Mouse (Mus musculus) cerebellum, adult 11 months (tissue): ENCODE data around the gene Mybph.

ENCODE experiments used
- DNase-seq: peaks from one replicate; pipeline ENCODE4 v3.0.0; 2022

The Mybph gene

DNA sequence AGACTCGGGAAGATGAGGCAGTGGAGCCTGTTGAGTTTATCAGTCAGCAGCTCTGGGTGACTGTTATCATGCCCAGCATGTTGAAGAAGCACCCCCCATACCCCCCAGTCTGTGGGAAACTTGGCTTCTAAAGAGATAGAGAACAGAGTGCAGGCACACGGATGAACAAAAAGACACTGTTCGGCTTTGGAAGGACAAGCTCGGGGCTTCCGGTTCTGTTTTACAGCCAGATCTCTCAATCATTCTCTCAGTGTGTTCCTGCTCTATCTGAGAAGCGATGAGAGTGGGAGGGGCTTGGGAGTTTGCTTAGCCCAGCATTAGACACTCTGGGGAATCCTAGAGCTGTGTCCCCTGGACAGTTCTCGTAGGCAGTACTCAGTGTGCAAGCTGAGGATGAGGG lies 20.2 kb downstream of the Mybph start:
- DNase-seq: no peak

DNA sequence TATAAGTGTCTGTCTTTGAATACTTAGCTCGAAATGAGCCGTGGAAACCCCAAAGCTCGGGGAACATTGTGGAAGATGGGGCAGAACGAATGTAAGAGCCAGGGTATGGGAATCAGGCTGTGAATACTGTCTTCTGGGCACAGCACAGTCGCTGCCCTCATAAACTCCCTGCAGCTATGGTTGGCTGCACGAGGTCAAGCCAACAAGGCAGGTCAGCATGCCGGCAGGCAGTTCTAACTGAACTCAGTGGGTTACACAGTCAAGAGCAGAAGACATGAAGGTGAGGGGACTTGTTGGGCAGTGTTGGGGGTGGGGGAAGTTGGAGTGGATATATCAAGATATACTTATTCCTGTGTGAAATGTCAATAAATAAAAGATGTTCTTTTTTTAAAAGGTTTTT lies 21.8 kb downstream of the Mybph start:
- no peak for DNase-seq

DNA sequence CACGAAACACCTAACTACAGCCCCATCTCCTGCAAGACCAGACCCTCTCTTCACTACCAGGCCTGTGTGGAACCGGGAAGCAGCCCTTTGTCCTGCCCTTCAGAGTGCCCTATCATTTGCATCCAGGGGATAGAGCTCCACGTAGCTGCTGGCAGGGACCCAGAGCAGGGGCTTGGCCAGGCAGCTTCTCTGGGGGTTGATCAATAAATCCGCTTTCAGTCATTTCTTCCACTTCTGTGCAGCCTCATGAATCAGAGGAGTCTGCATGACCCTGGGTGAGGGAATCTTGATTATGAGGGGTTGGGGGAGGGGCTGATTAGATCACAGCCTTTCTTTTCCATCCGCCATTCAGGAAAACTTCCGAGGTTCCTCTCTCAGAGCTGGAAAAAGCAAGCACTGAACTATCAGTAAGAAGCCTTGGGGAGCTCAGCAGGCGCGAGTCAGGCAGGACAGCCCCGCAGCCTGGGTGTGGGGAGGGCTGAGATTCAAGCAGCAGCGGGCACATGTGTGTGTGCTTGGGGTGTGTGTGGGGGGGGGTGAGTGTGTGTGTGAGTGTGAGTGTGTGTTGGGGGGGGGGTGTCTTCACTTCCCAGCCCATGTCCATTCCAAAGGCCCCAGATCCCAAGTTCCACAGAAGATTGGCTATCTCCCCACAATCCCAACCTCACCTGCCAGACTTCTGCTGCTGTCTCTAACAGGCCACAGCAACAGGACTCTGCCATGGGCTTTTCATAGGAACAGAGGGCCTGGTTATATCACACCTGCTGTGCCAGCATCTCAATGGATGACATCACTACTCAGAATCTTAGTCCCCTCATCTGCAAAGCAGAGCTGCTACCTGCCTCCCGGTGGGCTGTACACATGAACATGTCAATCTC lies 22.7 kb downstream of the Mybph start:
- DNase-seq: no peak

DNA sequence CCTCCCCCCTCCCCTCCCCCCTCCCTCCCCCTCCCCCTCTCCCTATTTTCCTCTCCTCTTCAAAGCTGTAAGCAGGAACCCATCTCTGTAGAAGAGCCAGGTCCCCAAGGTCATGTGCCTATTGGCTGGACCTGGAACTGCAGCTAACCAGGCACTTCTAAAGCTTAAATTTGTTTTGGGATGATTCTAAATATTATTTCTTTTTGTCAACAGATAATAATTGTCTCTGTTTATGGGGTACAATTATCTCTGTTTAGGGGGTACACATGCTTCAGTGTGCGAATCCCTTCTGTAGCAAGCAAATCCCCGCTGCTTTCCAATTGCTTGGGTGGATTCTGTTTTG lies 23.4 kb downstream of the Mybph start:
- no peak for DNase-seq

DNA sequence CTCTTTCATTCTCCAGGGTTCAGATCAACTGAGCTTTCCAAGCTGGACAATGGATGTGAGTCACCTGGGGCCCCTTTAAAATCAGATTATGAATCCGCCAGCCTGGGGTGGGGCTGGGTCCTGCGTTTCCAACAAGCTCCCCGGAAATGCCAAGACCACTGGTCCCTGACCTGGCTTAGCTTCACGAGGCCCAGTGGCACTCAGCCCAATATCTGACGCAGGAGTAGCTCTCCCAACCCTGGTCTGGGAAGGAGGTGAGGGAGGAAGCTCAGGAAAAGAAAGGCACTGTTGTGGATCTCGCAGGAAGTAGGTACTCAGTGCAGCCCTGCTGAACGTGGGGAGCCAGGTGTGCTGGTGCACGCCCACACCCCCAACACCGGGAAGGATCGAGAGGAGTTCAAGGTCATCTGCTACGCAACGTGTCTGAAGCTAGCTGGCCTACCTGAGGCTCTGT lies 23.8 kb downstream of the Mybph start:
- DNase-seq: no peak

DNA sequence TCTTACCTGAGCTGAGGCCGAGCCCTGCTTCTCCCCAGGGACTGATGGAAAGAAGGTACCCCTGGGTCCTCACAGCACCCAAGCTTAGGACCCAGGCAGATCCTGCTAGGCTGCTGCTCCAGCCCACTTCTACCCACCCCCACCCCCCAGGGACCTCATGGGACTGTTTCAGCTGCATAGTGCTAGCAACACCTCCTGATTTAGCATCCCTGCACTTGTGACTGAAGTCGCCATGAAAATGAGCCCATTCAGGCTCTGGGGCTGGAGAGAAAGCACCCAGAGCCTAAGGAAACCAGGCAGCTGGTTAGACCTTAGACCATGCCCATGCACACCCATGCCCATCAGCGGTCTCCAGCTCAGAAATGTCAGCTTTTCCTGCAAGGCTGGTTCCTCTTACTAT lies 24.7 kb downstream of the Mybph start:
- DNase-seq: no peak

DNA sequence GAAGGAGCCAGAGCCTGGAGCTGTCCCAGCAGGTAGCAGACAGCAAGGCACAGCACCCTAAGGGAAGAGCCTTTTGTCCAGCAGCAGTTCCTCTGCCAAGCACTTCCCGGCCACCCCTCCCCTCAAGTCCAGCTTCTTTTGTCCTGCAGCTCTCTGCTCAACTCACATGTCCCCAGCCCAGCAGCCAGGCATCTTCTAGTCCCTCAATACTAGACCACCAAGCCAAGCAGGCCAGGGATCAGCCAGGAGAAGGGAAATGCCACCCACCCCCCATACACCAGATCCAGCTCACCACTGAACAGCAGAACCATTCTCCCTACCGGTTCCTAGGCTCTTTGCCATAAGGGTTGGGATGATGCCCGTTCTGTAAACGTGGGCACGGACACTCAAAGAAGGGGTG lies 26.4 kb downstream of the Mybph start:
- DNase-seq: no peak

DNA sequence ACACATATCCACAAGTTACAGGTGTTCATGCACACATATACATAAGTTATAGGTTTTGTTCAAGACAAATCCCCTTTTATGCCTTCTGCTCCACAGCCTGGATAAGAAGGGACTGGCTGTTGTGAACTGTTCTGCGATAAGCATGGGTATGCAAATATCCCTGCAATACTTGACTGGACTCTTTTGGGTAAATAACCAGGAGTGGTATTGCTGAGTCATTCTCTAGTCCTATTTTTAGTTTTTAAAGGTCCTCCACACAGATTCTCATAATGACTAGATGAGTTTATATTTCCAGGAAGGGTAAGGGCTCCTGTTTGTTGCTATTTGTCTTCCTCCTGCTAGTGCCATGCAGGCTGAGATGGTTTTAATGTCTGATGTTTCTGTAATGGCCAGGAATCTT lies 27.9 kb downstream of the Mybph start:
- DNase-seq: no peak

DNA sequence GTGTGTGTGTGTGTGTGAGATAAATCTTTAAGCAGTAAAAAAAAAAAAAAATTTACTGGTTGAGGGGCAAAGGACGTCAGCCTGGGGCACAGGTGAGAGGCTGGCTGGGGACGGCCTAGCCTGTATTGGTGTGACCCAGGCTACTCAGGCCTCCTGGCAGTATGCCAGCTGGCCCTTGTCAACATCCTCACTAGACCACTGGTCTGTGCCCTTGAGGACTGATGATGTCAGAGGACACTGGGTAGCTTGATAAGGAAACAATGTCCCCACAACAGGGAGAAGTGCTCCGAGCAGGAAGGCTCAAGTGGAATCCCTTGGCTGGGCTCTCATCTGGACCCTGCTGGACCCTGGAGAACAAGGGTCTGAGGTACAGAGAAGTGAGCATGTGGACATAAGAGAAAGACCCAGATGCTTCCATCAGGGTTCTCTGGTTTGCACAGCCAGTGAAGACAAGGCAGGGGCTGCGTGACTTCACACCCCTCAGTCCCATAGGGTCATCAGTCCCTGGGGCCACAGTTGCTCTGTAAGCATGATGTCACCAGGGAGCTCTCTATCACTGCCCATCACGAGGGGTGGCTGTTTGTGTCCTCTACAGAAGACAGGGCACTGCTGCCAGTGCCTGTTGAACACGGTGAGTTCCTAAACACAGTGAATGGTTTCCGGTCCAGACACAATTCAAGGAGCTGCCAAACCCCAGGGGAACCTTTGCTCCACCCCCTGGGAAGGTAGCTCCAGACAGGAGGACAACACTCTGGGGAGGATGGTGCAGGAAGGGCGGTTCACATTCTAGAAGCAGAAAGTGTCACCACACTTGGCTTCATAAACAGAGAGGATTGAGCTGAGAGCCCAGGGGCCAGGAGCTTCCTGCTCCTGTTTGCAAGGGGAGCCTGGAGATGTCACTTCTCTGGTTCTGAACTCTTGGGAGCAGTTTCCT lies 29.1 kb downstream of the Mybph start:
- no peak for DNase-seq

DNA sequence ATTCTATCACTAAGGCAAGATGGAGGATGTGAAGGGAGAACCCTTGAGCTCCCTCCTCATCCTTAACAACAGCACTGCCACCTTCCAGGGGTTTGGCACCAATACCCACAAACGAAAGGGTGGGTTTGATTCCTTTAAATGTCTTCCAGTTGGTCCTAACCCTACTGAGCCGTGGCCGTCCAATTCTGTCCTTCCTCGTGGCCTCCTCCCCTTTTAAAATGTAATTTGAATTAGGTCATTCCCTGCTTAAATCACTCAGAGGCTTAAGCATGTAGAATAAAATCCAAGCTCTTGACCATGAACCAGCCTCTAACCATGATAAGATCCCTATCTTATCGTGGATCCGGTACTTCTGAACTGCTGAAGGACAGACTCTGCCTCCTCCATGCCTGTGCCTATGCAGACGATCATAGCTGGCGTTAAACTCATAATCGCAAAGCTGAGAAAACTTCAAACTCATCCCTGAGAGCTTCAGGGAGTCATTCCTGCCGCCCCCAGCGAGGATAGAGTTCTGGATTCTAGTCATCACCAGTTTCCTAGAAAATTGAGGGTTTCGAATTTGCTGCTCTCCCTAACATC lies 31.5 kb downstream of the Mybph start:
- no peak for DNase-seq

DNA sequence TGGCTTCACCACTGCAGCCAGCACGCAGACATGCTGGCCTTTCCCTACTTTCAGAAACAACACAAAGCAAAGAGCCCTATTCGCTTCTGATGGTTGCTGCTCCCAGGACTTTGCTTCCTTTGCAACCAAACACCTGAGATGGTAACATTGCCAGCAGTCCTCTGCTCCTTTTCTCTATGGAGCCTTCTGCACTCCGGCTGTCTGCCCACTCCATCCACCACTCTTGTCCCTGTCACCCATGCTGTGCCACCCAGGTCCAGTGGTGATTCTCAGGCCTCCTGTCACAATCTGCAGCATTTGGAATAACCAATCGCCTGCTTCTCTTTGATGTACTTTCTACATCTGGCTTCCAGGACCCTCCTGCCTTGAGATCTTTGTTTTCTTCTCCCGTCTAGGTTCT lies 32.1 kb downstream of the Mybph start:
- no peak for DNase-seq

DNA sequence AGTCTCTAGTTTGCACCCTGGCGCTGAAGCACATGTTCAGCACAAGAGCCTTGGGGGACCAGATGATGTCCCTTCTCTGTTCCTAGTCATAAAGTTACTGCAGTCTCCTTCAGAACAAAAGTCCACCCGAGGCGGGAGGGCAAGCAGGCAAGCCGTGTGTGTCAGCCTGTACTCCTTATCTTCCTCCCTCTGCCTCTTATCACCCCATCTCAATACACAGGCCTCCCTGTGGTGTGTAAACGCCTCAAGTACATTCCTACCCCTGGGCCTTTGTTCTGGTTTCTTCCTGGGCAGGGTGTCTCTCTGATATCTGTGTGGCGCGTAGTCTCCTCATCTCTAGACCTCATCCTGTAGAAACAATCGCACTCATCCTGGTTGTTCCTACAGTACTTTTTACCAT lies 33.5 kb downstream of the Mybph start:
- DNase-seq: no peak

DNA sequence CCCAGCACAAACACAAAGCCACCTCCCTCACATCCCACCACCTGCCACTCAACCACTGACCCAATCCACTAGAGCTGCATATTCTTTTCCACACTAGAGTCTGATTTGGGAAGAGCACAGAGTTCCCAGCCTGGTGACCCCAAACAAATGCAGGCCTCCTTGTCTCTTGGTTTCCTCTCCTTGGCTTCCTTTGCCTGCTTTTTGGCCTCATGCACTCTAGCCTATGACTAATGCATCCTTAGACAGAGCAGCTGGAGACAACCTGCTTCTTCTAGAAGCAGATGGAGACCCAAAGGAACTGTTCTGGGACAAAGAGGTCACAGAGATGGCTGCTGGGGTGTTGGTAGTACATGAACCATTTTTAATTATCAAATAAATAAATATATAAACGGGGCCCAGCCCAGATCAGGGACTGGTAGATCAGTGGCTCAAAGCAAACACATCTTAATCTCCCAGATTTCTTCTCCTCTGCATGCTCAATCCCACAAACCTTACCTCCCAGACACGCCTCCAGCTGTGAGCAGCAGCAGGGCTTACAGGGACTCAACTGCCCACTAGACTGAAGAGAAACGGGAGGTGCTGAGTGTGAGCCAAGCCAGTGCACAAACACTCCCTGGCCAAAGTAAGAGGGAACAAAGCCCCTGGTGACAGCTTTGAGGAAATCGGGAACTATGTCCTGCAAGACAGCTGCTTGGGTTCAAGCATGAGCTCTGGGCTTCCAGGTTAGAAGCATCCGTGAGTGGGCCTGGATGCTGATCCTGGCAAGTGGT lies 36.7 kb downstream of the Mybph start:
- no peak for DNase-seq

DNA sequence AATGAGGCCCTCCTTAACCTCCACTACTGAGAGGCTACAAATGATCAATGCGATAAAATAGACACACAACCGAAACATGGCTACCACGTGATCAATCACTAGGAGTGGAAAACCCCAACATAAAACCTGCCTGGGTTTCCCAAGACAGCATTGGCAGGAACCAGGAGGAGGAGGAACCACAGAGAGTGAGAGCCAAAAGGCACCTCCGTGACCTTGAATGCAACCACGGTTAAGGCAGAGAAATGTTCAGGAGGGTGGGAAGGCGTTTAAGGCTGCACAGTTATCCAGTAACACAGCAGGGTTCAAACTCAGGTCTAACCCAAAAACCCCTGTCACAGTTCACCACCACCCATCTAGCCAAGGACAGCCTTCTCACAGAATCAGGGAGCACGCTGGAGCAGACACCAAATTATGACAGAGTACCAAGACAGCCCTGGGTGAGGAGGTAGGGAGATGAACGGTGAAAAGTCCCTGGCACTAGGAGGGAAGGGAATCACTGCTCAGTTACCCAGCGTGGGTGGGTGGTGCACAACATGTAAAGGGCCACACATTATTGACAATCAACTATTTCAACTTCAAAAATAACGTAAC lies 37.5 kb downstream of the Mybph start:
- DNase-seq: no peak

DNA sequence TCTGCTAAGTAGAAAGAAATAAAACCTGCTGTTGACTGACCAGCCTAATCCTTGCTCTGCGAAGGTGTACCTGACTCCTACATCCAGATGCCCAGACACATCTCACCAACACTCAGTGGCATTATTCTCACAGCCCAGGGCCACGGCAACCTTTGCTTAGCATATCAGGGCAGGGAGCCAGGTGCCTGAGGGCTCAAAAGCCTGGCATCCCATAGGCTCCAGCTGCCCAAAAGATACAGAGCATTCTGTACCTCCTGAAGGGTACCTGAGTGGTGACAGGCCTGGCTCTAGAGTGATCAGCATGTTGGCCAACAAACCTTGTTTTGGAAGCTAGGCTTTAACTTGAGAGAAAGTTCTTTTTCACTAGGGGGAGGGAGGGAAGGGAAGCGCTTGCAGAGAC lies 38.0 kb downstream of the Mybph start:
- peak; percentile 64 for DNase-seq

DNA sequence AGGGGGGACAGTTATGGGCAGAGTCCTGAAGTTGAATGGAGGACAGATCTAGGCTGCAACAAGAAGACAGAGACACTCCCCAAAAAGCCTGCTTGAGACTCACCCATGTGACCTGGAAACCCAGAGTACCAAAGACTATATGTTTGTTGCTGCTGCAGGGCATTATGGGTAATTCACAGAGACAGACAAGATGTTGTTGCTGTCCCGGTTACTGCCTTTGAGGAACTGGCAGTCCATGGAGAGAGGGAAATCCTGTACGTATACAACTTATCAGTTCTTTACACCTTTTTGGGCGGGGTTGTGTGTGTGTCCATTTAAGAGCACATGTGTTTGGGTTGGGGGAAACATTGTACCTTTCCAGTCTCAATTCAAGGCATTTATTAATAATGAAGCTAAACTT lies 38.4 kb downstream of the Mybph start:
- no peak for DNase-seq

DNA sequence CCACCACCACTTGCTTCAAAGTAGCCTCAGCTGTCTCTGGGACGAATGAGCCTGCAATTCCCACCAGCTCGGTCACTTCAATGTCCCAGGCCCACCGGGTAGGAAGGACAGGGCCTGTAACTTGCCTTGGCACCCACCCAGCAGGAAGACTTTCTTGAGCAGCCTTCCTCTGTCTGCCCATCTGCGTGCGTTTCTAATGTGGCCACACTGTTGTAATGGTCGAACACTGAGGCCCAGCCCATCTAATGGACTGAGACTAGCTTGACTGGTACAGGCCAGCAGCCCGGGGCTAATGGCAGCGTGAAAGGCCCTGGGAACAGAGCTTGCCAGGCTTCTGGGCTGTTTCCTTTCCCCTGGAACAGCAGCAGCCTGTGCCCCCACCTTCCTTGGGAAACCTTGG lies 39.1 kb downstream of the Mybph start:
- no peak for DNase-seq

DNA sequence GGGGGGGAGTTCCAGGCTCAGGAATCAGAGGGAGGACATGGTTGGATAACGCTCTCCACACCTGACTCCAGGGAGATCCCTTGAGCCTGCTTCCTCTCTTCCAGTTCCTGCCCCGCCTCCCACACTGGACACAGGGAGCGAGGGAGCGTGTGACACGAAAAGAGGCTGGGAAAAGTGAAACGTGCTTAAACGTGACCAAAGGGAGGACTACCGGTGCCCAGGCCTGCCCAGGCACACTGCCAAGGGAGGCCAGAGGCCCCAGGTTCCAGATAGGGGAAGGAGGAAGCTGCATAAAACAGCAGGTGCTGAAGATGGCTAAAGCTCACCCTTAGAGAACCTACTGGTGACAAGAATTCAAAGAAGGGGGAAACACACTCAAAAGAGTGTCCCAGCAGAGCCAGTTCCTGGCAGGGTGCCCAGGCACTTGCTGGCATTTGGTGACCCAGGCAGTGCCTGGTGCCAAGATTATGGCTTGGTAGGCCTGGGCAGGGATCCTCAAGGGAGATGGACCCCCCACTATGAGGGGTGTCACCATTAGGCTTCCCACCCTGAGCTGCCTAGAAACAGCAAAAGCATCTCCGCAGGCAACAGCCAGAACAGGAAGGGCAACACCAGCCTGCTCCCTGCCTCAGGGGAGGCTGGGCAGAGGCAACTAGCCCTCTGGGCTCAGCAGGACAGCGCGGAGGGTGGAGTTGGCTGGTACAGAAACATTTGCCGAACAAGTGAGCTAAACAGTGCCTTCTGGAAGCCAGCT lies 39.7 kb downstream of the Mybph start:
- DNase-seq: peak; percentile 77

DNA sequence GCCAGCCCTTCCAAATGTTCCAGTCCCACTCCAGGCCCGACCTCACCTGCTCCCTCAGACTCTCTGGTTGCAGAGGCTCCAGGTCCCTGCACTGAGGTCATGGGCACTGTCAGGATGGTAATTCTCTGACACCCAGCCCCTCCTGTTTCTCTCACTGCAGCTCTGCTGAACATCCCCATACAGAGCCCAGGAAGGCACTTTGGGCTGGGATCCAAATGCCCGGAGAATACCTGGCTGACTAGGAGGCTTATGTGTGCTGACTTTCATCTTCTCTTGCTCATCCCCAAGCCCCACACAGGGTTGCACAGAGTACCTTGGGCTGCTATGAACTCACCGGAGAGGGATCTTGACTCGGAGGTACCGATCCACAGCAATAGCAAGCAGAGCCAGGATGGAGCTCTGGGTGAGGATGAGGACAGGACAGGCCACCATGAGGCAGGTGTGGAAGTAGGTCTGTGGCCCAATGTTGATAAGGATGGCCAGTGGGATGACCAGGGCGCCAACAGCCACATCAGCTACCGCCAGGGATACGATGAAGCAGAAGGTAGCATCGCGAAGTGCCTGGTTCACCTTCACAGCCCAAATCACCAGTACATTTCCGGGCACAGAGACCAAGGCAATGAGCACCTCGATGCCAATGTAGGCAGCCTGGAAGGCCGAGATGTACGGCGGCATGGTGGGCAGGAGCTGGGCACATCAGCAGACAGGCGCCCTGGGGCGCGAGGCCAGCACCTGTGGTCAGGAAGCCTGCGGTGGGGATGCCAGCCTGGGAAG lies 40.6 kb downstream of the Mybph start:
- DNase-seq: peak; percentile 61

DNA sequence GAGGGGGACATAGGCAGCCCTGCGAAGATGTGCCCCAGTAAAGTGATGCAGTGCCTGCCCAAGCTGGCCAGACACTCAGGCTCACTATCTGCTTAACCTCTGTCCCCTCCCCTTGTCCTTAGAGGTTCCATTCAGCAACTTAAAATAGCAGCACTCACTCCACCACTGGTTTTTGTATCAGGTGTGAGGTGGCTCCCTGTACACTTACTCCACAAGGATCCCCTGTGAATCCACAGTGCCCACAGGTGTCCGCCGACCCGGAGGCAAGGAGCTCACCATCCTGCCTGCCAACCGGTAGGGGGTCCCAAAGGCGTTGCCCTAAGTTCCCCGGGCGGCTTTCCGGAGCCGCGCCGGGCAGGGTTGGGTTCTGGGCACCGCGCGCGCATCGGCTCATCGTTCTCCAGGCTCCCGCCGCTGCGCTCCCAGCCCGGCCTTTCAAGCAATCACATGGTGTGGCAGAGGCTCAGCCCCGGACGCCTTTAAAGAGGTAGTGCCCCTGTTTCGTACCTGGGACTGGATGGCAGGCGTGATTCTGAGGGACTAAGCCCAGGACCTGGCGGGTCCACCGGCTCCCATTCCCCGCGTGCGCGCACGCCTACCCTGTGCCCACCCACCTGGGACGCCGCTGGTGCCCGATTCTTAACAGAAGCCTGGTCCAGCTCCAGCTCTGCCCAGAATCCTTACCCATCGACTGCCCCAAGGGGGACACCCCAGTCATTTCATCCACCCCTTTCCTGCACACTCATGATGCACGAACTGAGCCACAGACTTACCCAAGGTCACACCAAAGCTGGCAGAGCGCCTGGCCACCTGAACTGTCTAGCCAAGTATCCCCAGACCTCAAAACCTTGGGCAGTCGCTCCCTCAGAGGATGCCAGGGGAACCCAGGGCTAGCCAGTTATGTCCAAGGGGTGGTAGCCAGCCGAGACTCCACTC lies 41.5 kb downstream of the Mybph start:
- peak; percentile 81 for DNase-seq
